Mouse (Mus musculus): ENCODE measurements at regions not wholly inside any gene's neighbourhood (a gene's known extent, or its start where the extent isn't known, plus 50 kb on each side); places are given as distances from the start of the nearest gene placed in this dataset.

DNA sequence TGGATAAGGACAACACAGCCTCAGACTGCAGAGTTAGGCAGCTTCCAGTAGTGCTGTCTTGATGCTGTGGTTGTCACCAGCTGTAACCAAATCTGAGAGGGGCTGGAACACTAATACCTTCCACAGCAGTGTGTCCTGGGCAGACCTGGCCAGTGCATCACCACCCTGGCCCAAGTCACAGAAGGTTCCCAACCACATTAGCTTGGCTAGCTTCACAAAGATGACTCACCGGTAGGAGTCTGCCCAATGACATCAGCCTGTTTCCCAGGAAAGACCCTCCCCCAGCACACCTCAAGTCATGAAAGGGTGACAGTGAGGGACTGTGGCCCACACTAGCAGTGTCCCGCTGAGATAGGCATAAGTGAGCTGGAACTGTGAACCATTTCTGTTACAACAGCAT, 75.5 kb upstream of the Gsc start:
- no peaks in the 10 kb centered on the region for H3K27me3 ChIP-seq (ENCODE audit: control insufficient read depth, insufficient read depth, low read depth, low read length)
- H3K4me1 ChIP-seq (ENCODE audit: control insufficient read depth, insufficient read depth, low read length), result peaks cover 3% of the 10 kb centered on the region; the same call in 1 of the 2 replicates
- no peak overlapping the region for H3K4me3 ChIP-seq (ENCODE audit: low read depth, low read length)
- no peak overlapping the region for H3K4me2 ChIP-seq (ENCODE audit: low read length)
- 90% methylated on average over 2 of the region's 2 CpGs for WGBS
- no peak overlapping the region for H3K9ac ChIP-seq (ENCODE audit: low read depth, low read length)
- ATAC-seq, result no peak
- no peak overlapping the region for H3K27ac ChIP-seq (ENCODE audit: low read length)
- no peaks in the 10 kb centered on the region for H3K36me3 ChIP-seq (ENCODE audit: control insufficient read depth, insufficient read depth, low read length)
- H3K9me3 ChIP-seq (replicated peaks; ENCODE audit: control insufficient read depth, low read length, poor library complexity, severe bottlenecking), result no peaks in the 10 kb centered on the region

DNA sequence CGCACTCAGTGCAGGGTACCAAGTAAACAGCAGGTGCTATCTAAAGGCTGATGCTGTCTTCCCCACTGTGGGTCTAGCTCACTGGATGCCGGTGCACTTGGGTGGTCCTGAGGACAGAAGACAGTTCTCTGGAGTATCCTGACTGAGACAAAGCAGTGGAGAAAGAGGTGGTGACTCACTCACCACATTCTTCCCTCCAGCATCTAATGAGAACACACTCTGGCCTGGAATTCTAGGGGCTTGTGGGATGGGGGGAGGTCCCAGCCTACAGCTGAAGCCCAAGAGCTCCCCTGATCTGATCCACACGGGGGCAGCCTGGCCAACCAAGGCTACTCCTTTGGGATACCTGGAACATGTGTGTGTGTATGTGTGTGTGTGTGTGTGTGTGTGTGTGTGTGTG, 74.4 kb upstream of the Gsc start:
- no peak for ATAC-seq
- Histone ChIP-seq H3K36me3 (ENCODE audit: control insufficient read depth, insufficient read depth, low read length) (no peaks in the 10 kb centered on the region), H3K9me3 (replicated peaks; ENCODE audit: control insufficient read depth, low read length, poor library complexity, severe bottlenecking) (no peaks in the 10 kb centered on the region), H3K9ac (ENCODE audit: low read depth, low read length) (no peak overlapping the region), H3K4me1 (ENCODE audit: control insufficient read depth, insufficient read depth, low read length) (peaks cover 3% of the 10 kb centered on the region; the same call in 1 of the 2 replicates), H3K27ac (ENCODE audit: low read length) (no peak overlapping the region), H3K4me2 (ENCODE audit: low read length) (no peak overlapping the region), H3K4me3 (ENCODE audit: low read depth, low read length) (no peak overlapping the region), H3K27me3 (ENCODE audit: control insufficient read depth, insufficient read depth, low read depth, low read length) (no peaks in the 10 kb centered on the region)
- WGBS, result 82% methylated on average over 3 of the region's 3 CpGs

DNA sequence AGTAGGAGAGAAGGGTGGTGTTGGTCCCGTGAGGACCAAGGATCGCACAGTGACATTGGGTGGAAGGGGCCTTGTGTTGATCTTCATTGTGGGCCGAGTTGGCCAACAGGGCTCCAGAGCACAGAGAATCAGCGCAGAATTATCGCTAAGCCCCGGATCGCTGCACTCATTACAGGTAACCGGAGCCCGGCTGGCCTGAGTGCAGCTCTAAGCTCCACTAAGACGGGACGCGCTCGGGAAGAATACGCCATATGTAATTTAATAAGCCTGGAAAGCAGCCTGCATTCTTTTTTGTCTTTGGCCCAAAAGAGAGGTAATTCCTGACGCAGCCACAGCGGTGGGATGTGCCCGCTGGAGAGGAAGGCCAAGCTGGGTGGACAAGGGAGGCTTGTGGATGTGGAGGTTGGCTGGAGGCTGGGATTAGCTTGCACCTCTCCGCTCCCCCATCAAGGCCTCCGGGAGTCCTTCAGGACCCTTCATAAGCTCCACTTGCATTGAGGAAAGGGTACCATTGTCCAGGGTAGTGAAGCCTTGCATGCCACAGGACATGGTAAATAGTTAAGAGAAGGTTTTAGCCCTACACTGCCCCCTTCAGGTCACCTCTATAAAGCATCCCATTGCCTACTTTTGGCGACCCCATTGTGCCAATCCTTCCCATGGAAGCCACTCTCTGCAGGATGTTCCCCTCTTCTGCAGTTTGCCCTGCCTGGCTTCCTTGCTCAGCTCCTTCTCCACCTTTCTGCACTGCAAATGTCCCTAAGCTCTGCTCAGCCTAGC, 73.1 kb upstream of the Gsc start:
- 86% methylated on average over 20 of the region's 20 CpGs for WGBS
- Histone ChIP-seq H3K9me3 (replicated peaks; ENCODE audit: control insufficient read depth, low read length, poor library complexity, severe bottlenecking) (no peaks in the 10 kb centered on the region), H3K4me2 (ENCODE audit: low read length) (no peak overlapping the region), H3K9ac (ENCODE audit: low read depth, low read length) (no peak overlapping the region), H3K4me3 (ENCODE audit: low read depth, low read length) (no peak overlapping the region), H3K27me3 (ENCODE audit: control insufficient read depth, insufficient read depth, low read depth, low read length) (no peaks in the 10 kb centered on the region), H3K36me3 (ENCODE audit: control insufficient read depth, insufficient read depth, low read length) (no peaks in the 10 kb centered on the region), H3K4me1 (ENCODE audit: control insufficient read depth, insufficient read depth, low read length) (no peaks in the 10 kb centered on the region), H3K27ac (ENCODE audit: low read length) (no peak overlapping the region)
- no peak for ATAC-seq

DNA sequence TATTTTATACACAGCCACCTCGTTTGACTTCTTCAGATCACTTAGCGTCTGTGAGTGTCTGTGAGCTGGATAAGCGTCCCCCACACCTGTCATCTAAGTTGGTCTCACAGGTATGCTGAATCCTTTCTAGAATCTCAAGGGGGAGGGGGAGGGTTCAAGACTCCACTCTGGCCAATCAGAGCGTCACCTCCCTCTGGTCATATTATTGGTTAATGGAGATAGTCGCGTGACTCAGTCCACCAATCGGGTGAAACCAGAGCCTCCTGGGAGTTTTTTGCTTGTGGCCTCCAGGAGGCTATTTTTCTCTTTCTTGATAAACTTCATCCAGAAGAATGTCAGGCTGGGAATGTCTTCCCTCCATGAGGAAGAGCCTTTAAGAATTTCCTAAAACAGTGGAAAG, 66.8 kb upstream of the Gsc start:
- H3K36me3 ChIP-seq (ENCODE audit: control insufficient read depth, insufficient read depth, low read length), result no peaks in the 10 kb centered on the region
- no peaks in the 10 kb centered on the region for H3K27me3 ChIP-seq (ENCODE audit: control insufficient read depth, insufficient read depth, low read depth, low read length)
- no peak overlapping the region for H3K9ac ChIP-seq (ENCODE audit: low read depth, low read length)
- no peaks in the 10 kb centered on the region for H3K4me1 ChIP-seq (ENCODE audit: control insufficient read depth, insufficient read depth, low read length)
- no peak overlapping the region for H3K4me3 ChIP-seq (ENCODE audit: low read depth, low read length)
- ATAC-seq, result no peak
- no peak overlapping the region for H3K27ac ChIP-seq (ENCODE audit: low read length)
- WGBS, result 94% methylated on average over 7 of the region's 7 CpGs
- no peak overlapping the region for H3K4me2 ChIP-seq (ENCODE audit: low read length)
- no peaks in the 10 kb centered on the region for H3K9me3 ChIP-seq (replicated peaks; ENCODE audit: control insufficient read depth, low read length, poor library complexity, severe bottlenecking)

DNA sequence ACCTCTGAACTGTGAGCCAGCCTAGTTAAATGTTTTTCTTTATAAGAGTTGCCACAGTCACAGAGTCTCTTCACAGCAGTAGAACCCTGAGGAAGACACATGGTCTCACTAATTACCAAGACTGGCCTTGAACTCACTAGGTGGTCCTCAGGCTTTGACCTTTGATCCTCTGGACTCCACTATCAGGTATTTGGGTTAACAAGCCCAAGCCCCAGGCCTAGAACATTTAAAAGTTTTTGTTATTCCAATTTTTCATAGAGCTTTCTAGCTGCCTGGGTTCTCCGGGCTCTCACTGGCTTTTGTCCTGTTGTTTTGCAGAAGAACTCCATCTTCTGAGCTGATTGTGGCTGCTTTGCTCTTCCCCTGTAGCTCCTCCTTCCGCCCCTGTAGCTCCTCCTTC, 65.3 kb upstream of the Gsc start:
- ATAC-seq, result no peak
- Histone ChIP-seq H3K27me3 (ENCODE audit: control insufficient read depth, insufficient read depth, low read depth, low read length) (no peaks in the 10 kb centered on the region), H3K9ac (ENCODE audit: low read depth, low read length) (no peak overlapping the region), H3K9me3 (replicated peaks; ENCODE audit: control insufficient read depth, low read length, poor library complexity, severe bottlenecking) (no peaks in the 10 kb centered on the region), H3K27ac (ENCODE audit: low read length) (no peak overlapping the region), H3K36me3 (ENCODE audit: control insufficient read depth, insufficient read depth, low read length) (no peaks in the 10 kb centered on the region), H3K4me2 (ENCODE audit: low read length) (no peak overlapping the region), H3K4me1 (ENCODE audit: control insufficient read depth, insufficient read depth, low read length) (no peaks in the 10 kb centered on the region), H3K4me3 (ENCODE audit: low read depth, low read length) (no peak overlapping the region)
- 92% methylated on average over 2 of the region's 2 CpGs for WGBS

DNA sequence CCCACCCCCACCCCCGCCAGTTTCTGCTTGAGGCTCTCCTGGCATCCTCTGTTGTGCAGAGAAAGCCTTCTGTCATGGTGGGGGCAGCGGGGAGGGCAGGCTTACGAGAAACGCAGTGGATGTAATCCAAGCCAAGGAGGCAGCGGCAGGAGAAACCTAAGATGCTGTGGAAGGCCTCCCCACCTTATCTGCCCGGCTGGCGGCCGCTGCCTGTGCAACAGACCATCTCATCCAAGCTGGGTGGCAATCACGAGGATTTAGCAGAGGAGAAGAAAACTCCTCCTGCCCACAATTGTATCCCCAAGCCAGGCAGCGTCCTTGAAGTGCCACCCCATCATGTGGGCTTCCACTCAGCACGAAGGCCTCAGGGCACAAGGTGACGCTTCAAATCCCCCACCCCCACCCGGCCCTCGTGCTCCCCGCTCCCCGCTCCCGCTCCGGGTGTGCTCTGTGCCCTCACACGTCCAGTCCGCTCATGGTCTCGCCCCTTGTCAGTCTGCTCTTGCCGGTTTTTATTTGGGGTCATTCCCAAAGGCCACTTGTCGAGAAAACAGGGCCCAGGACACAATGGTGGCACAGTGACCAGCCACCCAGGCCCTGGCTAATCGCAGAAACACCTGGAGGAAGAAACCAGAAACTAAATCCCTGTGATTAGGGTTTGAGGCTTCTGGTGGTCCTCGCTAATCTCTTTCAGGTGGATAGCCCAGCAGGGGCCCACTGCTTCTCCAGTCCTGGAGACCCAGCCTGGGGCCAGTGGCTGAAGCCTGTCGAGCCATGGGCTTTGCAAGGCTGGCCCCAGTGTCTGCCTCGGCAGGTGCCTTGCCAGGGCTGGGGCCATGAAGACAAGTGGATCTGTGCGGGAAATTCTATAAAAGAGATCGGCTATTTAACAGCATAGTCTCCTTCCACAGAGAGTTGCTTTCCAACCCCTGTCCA, 58.6 kb upstream of the Gsc start:
- no peak for ATAC-seq
- Histone ChIP-seq H3K9ac (ENCODE audit: low read depth, low read length) (peak overlapping the region; percentile 16; the same call in 1 of the 2 replicates), H3K36me3 (ENCODE audit: control insufficient read depth, insufficient read depth, low read length) (no peaks in the 10 kb centered on the region), H3K27me3 (ENCODE audit: control insufficient read depth, insufficient read depth, low read depth, low read length) (no peaks in the 10 kb centered on the region), H3K4me1 (ENCODE audit: control insufficient read depth, insufficient read depth, low read length) (peaks cover 3% of the 10 kb centered on the region; the same call in 1 of the 2 replicates), H3K9me3 (replicated peaks; ENCODE audit: control insufficient read depth, low read length, poor library complexity, severe bottlenecking) (no peaks in the 10 kb centered on the region), H3K27ac (ENCODE audit: low read length) (no peak overlapping the region), H3K4me3 (ENCODE audit: low read depth, low read length) (no peak overlapping the region), H3K4me2 (ENCODE audit: low read length) (no peak overlapping the region)
- 17% methylated on average over 29 of the region's 29 CpGs for WGBS

DNA sequence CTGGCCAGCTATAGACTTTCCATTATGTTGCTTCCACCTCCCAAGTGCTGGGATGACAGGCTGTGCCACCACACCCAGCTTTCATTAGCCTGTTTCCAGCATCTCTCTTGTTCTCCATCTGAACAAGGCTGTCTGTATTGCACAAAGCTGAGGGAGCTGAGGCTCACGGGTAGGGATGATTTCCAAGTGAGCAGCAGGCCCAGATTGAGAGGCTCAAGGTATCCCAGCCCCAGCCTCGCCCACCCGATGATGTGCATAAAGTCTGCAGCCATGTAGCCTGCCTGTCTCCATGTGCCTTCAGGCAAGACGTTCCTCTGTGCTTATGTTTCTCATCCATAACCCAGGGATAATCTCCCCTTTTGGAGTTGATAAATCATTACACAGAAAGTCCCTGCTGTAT, 57.5 kb upstream of the Gsc start:
- WGBS, result 69% methylated on average over 4 of the region's 4 CpGs
- Histone ChIP-seq H3K36me3 (ENCODE audit: control insufficient read depth, insufficient read depth, low read length) (no peaks in the 10 kb centered on the region), H3K9me3 (replicated peaks; ENCODE audit: control insufficient read depth, low read length, poor library complexity, severe bottlenecking) (no peaks in the 10 kb centered on the region; the same call in 1 of the 2 replicates), H3K4me1 (ENCODE audit: control insufficient read depth, insufficient read depth, low read length) (peaks cover 3% of the 10 kb centered on the region; the same call in 1 of the 2 replicates), H3K27ac (ENCODE audit: low read length) (no peak overlapping the region), H3K4me2 (ENCODE audit: low read length) (no peak overlapping the region), H3K9ac (ENCODE audit: low read depth, low read length) (no peak overlapping the region), H3K4me3 (ENCODE audit: low read depth, low read length) (no peak overlapping the region), H3K27me3 (ENCODE audit: control insufficient read depth, insufficient read depth, low read depth, low read length) (no peaks in the 10 kb centered on the region)
- no peak for ATAC-seq

Measured in midbrain, embryonic 16.5 days (tissue).